Mouse (Mus musculus) hindbrain, embryonic 14.5 days (tissue): ENCODE results near the gene Ttc5. TPM values are rescaled to one million over a fixed set of nuclear protein-coding genes. Genes with fewer than 3 reads are reported as not detected.
"Not testable (repeated sequence)": the region's sequence is repeated elsewhere in the genome, so short reads cannot be mapped to it uniquely, and the experiment has no call there.

Experiments
- ATAC-seq: fragments of 200-750 bp; cut with Nextera tagmentation; 2 replicates; pipeline ENCODE4 v1.8.0; 2017; ENCODE audit warnings: moderate number of reproducible peaks, mild to moderate bottlenecking, moderate TSS enrichment, moderate library complexity; ENCODE audit not compliant: low FRiP score
- DNase-seq: peaks from one replicate; pipeline ENCODE4 v3.0.0-alpha.2; 2015; ENCODE audit warnings: low spot score
- H3K27ac ChIP-seq: fragments of 300-500 bp; sonication (generic); 2 replicates; pipeline ENCODE4 v1.5.1; 2014; ENCODE audit warnings: mild to moderate bottlenecking, moderate library complexity
- H3K27me3 ChIP-seq: fragments of 300-500 bp; sonication (generic); 2 replicates; pipeline ENCODE4 v1.6.1; 2014; ENCODE audit warnings: mild to moderate bottlenecking, low read length, mixed read lengths; ENCODE audit not compliant: control insufficient read depth, insufficient read depth
- H3K36me3 ChIP-seq: fragments of 300-500 bp; sonication (generic); replicated peaks from 2 replicates; pipeline ENCODE4 v1.6.1; 2014; ENCODE audit not compliant: control insufficient read depth, insufficient read depth
- H3K4me1 ChIP-seq: fragments of 300-500 bp; sonication (generic); replicated peaks from 2 replicates; pipeline ENCODE4 v1.6.1; 2014; ENCODE audit warnings: antibody characterized with exemption, low read length, mixed read lengths; ENCODE audit not compliant: control insufficient read depth, insufficient read depth
- H3K4me2 ChIP-seq: fragments of 300-500 bp; sonication (generic); replicated peaks from 2 replicates; pipeline ENCODE4 v1.6.1; 2014; ENCODE audit warnings: mild to moderate bottlenecking, moderate library complexity
- H3K4me3 ChIP-seq: fragments of 300-500 bp; sonication (generic); replicated peaks from 2 replicates; pipeline ENCODE4 v1.5.1; 2014; ENCODE audit warnings: mild to moderate bottlenecking, low read length
- H3K9ac ChIP-seq: fragments of 300-500 bp; sonication (generic); 2 replicates; pipeline ENCODE4 v1.6.1; 2014
- H3K9me3 ChIP-seq: fragments of 300-500 bp; sonication (generic); 2 replicates; pipeline ENCODE4 v1.6.1; 2016; ENCODE audit warnings: low read length; ENCODE audit not compliant: control insufficient read depth
- WGBS: fragments of 180-500 bp; shearing (Covaris S2); extraction: QIAGEN DNeasy Blood & Tissue Kit; methylation state at CpG from one replicate; pipeline ENCODE4 v1.1.7; 2014; 5-methylcytosine and 5-hydroxymethylcytosine counted together
- polyA plus RNA-seq: library from polyadenylated mRNA; unstranded; fragments of >200 nt; fragmentation: Nextera tagmentation; extraction: Ambion mirVana; gene quantifications from 2 replicates; pipeline ENCODE4 v1.2.1, GENCODE M21; 2014

The Ttc5 gene
- polyA plus RNA-seq, 1 experiment from 2014 or later = 123 TPM

- not testable (repeated sequence) for H3K4me3 ChIP-seq, H3K27me3 ChIP-seq, H3K4me2 ChIP-seq, H3K27ac ChIP-seq, DNase-seq, H3K9ac ChIP-seq, H3K9me3 ChIP-seq, H3K4me1 ChIP-seq, ATAC-seq, H3K36me3 ChIP-seq
- WGBS = 84% methylated on average over 3 of the region's 4 CpGs
Measured at GRCm38 (mm10) chr14:50722371-50722770, 62.9 kb downstream of the Ttc5 start.

- not testable (repeated sequence) for H3K9me3 ChIP-seq, H3K9ac ChIP-seq, H3K27me3 ChIP-seq, H3K4me1 ChIP-seq, H3K4me3 ChIP-seq, H3K27ac ChIP-seq, H3K4me2 ChIP-seq, ATAC-seq, DNase-seq, H3K36me3 ChIP-seq
- WGBS = 95% methylated on average over 15 of the region's 15 CpGs
Measured at GRCm38 (mm10) chr14:50719875-50720274, 65.4 kb downstream of the Ttc5 start.

Other genes with a start within 250 kb of the Ttc5 start
- not detected in 2 replicates for gene Olfr744, start 170.6 kb downstream of the Ttc5 start, polyA plus RNA-seq
- gene Olfr745, start 146.1 kb downstream of the Ttc5 start, polyA plus RNA-seq = not detected in 2 replicates
- gene Olfr746, start 138.4 kb downstream of the Ttc5 start, polyA plus RNA-seq = not detected in 2 replicates
- not detected in 2 replicates for gene Olfr747, start 92.3 kb downstream of the Ttc5 start, polyA plus RNA-seq
- not detected in 2 replicates for gene Olfr748, start 78.1 kb downstream of the Ttc5 start, polyA plus RNA-seq
- gene Olfr749, start 40.4 kb downstream of the Ttc5 start, polyA plus RNA-seq = not detected in 2 replicates
- not detected in 2 replicates for gene Ccnb1ip1, start 22.2 kb upstream of the Ttc5 start, polyA plus RNA-seq
- gene Parp2, start 22.3 kb upstream of the Ttc5 start, polyA plus RNA-seq = 40.7 and 40.9 TPM in 2 replicates
- 3.3 TPM in 2 replicates for gene Tep1, start 85.0 kb upstream of the Ttc5 start, polyA plus RNA-seq
- 1.2 and 1.3 TPM in 2 replicates for gene Klhl33, start 112.0 kb upstream of the Ttc5 start, polyA plus RNA-seq
- 107 and 118 TPM in 2 replicates for gene Osgep, start 139.4 kb upstream of the Ttc5 start, polyA plus RNA-seq
- 165 and 171 TPM in 2 replicates for gene Apex1, start 139.4 kb upstream of the Ttc5 start, polyA plus RNA-seq
- 93.1 and 100.0 TPM in 2 replicates for gene Pip4p1, start 145.3 kb upstream of the Ttc5 start, polyA plus RNA-seq
- 23.2 and 23.9 TPM in 2 replicates for gene Pnp, start 145.6 kb upstream of the Ttc5 start, polyA plus RNA-seq
- gene Gm49342, start 159.0 kb upstream of the Ttc5 start, polyA plus RNA-seq = 2.1 TPM in 1 of 2 replicates, not detected in the other
- gene Pnp2, start 170.5 kb upstream of the Ttc5 start, polyA plus RNA-seq = 0.67 and 1.1 TPM in 2 replicates
- 0.13 TPM in 1 of 2 replicates, not detected in the other for gene Rnase10, start 222.2 kb upstream of the Ttc5 start, polyA plus RNA-seq